Mouse (Mus musculus): ENCODE data around the gene Hist2h2aa1.

Gene Hist2h2aa1

DNA sequence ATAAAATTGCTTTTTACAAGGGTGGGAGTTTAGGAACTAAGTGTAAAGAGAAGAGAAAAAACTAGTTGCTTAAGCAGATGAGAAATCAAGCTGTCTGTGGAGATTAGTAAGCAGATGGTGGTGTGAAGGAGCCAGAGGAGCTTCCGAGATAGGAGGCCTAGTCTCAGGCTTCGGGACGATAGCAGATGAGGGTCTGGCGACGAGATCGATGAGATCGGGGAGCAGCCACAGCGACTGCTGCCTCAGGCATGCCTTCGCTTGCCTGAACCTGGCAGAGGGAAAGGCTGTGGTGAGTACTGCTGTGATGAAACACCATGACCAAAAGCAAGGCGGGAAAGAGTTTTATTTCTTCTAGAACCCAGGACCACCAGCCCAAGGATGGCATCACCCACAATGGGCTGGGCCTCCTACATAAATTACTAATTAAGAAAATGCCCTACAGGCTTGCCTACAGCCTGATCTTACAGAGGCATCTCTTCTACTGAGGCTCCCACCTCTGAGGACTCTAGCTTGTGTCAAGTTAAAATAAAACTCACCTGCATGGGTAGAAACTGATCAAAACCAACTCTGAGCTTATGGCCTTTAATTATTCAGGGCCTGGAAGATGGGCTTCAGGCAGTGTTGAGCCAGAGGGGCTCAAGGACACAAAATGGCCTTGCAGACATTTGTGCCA is 9.5 kb downstream of the Hist2h2aa1 start:
- DNase-seq (ENCODE audit: low spot score in 2 of 2): no peak

DNA sequence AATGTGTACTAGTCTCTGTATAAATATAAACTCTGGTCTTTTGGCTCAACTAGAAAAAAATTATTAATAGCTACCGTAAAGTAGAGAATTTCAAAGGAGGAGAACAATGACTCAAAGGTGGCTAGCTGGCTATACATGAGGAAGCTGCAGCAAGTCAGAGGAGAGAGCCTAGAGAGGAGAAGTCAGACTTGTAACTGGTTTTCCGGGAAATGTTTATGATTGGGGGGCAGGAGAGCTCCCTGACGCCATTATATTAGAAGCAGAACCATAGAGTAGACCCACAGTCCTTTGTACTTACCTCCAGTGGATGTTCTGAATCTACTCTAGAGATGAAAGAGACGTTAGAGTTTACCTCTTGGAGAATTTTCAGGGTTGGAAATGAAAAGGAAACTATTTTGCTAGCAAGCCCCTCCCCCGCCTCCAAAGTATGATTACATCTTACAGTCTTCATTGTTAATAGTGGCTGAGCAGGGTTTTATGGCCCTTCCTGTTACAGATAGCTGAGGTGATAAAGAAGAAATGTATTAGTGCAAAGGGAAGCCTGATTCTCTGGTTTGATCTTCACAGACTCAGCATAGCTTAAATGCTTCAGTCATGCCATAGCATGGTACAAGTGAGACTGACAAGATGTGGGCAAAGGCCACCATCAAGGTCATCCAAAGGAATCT is 10.8 kb downstream of the Hist2h2aa1 start:
- no peak for DNase-seq (ENCODE audit: low spot score in 2 of 2)

DNA sequence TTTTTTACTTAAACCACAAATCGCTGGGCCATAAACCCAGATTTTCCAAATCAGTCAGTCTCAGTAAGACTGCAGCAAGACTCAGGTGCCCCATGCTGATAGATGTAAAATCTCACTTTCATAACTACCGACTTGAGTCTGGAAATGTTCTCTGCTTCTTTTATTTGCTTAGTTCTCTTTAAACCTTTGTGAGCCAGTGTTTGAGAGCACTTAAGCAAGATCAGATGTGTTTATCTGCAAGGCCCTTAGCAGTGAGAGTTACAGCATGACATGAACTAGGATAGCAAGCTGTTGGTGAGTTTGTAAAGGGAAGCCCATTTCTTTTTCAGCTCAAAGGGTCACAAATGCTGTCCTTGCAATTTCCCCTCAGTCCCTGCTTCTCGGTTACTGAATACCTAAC is 11.9 kb downstream of the Hist2h2aa1 start:
- no peak for DNase-seq (ENCODE audit: low spot score in 2 of 2)

DNA sequence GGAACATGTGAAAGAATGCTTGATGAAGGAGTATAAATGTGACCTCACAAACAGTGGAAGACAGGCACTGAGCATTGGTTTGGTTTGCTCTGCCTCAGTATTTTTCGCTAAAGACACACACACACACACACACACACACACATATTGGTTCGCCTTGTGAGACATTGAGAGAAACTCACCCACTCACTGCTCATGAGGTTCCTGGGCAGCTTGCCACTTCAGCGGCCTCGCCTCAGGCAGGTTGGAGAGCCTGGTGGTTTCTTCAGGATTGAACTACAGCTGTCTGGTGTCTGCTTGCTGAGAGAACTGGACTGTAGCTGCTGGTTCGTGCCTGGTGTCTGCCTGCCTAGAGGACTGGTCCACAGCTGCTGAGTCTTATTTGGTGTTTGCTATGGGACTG is 14.9 kb downstream of the Hist2h2aa1 start:
- no peak for DNase-seq (ENCODE audit: low spot score in 2 of 2)

DNA sequence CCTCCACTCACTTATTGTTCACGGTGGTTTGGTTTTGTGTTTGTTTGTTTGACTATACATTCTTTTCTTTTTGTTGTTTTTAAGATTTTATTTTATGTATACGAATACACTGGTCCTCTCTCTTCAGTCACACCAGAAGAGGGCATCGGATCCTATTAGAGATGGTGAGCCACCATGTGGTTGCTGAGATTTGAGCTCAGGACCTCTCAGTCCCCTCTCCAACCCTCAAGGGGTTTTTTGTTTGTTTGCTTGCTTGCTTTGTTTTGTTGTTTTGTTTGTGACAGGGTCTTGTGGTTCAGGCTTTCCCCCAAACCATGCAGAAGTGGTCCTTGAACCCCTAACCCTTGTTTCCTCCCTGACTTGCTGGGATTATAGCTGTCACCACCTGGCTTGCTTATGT is 16.3 kb downstream of the Hist2h2aa1 start:
- no peak for DNase-seq (ENCODE audit: low spot score in 2 of 2)

DNA sequence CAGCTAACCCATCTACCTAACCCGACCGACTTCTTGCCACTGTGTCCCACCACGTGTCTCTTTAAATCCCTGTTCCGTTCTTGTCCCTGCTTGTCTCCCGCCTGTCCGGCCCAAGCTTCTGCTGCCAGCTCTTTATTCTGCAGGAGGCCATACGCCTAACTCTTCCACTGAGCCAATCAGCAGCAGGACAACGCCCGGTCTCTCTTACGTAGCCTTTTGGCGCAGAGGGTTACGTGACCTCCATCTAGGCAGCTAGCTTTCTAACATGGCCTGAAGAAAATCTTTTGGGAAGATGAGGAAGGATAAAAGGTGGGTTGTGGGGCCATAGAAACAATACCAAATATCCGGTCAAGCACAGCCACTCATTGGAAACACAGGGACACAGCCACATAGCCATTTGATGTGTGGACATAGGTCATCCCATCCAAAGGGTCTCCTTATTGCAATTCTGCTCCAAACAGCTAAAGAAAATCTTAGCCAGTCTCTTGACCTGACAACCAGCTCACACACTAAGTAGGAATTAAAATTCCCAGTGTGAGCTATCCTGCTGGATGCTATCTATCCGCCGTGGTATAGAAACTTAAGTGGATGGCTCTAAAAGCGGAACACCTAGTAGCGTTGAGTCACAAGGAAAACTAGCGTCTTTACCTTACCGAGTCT is 17.0 kb downstream of the Hist2h2aa1 start:
- peak; percentile 70 to 80 for DNase-seq (ENCODE audit: low spot score in 2 of 2)

DNA sequence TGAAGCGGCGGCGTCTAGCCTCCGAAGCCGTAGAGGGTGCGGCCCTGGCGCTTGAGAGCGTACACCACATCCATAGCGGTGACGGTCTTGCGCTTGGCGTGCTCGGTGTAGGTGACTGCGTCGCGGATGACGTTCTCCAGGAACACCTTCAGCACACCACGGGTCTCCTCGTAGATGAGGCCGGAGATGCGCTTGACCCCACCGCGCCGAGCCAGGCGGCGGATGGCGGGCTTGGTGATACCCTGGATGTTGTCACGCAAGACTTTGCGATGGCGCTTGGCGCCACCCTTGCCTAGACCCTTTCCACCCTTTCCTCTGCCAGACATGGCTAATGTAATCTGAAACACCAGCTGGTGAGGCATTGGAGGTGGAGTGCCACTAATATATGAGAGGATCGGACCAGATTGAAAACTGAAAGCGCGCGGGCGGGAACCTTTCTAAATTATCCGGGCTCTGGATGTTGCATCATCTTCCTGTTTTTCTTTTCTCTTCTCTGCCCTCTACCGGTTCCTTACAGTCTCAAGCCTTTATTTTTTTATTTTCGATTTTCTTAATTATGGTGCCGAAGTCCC is 17.8 kb downstream of the Hist2h2aa1 start, which contains the start of gene Hist2h4:
Gene Hist2h4 (minus strand): TSS at position 333 of the 572 bp plus-strand sequence.
- DNase-seq (ENCODE audit: low spot score in 2 of 2): peak; percentile 96

DNA sequence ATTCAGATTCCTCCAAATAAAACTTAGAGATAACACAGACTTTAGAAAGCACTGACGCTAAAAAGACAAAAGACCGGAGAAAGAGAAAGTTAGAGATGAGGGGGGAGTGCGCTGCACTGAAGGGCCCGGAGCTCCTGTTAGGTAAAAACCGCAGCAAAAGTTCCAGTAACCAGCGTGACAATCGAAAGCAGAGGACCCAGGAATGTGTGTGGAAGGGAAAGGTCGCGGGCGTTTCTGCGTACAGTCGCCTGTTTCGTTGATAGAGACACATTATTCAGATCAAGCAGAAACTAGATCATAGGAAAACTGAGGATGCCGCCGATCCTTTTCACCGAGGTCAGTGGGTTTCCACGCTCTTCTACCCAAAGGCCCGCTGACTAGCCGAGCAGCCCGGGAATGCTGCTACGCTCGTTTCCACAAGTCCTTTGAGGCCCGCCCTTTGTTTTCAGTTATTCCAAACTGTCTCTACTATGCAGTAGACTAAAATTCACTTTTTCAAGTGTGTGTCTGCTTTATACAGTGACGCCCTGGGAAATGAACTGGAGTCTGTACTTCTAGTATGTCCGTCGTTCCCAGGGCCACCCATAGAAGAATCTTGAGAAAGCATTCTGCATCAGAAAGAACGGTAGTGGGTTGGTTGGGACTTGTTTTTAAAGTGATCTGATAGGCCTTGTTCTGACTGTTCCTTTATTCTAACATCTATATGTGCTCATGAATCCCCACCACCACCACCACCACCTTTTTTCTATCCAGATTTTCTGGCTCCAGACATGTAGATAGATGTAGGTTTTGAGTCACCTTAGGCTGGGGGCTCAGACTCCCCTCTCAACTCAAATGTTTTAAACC is 18.5 kb downstream of the Hist2h2aa1 start:
- peak in 1 of 2 experiments; percentile 36 for DNase-seq (ENCODE audit: low spot score in 2 of 2)

DNA sequence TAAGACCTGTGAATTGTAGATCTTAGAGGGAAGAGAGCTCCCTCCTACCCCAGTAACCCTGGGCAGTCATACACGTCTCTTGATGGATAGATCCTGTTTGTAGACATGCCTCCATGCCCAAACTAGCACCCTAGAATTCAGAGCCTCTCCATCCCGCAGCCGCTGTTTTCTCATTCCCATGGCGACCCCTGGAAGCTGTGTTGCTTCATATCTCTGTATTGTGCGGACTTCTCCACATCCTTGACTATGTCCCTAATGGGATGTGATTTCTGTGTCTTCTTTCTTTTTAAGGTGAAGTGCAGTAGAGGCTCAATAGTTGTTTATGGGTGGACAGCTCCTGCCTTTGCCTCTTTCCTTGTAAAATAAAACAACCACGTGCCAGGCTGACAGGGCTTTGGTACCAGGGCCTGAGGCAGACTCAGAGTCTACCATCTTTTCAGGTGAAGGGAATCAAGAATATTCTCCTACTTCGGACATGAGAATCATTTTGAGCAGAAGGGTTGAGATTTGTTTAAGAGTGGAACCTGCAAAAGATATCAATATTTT is 19.2 kb downstream of the Hist2h2aa1 start:
- no peak for DNase-seq (ENCODE audit: low spot score in 2 of 2)

DNA sequence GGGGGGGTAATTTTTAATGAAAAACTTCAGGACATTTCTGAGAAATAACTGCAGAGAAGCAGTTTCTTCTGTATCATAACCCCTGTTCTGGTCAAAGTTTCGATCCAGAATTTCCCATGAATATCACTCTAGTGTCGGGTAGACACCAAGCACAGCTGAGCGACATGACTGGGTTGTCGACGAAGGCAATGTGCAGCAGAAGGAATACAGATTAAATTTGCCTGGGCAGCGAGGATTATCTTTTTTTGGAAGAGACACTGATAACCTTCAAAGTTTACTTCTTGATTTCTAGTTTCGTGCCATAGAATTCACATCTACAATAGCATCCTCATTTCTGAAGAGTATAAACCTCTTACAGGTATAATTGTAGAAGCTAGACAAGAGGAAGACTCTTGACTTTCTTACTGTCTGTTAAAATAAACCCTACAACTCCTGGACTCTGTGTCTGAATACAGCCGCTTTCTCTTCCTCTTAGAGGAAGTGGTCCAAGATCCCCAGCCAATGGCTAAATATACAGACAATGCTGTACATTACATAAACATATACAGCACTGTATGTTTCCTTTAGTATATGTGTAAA is 20.9 kb downstream of the Hist2h2aa1 start:
- DNase-seq (ENCODE audit: low spot score in 2 of 2): no peak

DNA sequence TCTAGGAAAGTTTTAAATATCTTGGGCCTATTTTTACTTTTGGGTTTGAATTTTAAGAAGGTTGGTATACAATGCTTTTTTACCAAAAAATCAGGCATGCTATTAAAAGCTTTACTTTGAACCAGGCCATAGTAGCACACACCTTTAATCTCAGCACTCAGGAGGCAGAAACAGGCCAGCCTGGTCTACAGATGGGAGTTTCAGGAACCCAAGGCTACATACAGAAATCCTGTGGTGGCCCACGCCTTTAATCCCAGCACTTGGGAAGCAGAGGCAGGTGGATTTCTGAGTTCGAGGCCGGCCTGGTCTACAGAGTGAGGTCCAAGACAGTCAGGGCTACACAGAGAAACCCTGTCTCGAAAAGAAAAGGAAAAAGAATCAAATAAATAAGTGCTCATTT is 22.2 kb downstream of the Hist2h2aa1 start:
- no peak for DNase-seq (ENCODE audit: low spot score in 2 of 2)

DNA sequence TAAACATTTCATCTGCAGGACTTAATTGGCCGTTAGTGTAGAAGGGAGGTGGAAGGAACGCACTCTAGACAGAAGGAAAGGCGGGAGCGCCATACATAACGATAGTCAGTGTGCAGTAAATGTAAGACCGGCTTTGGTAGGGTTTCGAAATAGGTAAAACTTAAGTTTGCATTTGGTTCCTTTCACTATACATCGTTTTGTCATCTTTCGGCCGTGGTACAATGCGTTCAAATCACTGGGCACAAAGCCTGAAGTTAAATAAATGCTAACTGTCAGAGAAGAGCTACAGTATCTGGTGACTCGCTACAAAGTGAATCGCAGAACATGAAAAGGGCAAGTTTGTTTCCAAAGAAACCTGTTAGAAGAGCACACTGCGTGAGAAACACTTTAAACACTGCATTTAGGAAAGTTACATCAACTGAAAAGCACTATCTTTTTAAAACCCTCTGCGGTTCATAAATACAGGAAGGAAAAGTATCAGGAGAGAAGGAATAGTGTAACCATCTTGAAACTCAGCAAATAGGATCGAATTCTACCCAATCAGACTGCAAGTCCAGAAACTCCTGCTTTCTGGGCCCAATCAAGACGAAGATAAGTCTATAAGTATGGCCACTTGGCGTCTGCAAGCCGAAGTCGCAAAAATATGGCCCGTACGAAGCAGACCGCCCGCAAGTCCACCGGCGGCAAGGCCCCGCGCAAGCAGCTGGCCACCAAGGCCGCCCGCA is 22.9 kb downstream of the Hist2h2aa1 start, which contains the start of gene Hist2h3b:
Gene Hist2h3b (plus strand): TSS at position 604 of the 725 bp plus-strand sequence.
- DNase-seq (ENCODE audit: low spot score in 2 of 2): peak; percentile 74

DNA sequence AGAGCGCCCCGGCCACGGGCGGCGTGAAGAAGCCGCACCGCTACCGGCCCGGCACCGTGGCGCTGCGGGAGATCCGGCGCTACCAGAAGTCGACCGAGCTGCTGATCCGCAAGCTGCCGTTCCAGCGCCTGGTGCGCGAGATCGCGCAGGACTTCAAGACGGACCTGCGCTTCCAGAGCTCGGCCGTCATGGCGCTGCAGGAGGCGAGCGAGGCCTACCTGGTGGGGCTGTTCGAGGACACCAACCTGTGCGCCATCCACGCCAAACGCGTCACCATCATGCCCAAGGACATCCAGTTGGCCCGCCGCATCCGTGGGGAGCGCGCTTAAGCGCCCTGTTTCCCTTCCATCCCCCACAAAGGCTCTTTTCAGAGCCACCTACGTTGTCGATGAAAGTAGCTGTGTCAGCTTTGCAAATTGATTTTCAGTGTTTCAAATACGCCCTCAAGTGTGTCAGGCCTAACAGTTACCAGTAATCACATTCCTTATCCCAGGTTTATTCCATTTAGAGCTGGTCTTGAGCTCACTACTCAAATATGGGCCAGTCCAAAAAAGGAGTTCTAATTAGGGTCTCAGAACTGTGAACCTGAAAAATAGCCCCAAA is 23.6 kb downstream of the Hist2h2aa1 start:
- DNase-seq (ENCODE audit: low spot score in 2 of 2): peak in 1 of 2 experiments; percentile 34

DNA sequence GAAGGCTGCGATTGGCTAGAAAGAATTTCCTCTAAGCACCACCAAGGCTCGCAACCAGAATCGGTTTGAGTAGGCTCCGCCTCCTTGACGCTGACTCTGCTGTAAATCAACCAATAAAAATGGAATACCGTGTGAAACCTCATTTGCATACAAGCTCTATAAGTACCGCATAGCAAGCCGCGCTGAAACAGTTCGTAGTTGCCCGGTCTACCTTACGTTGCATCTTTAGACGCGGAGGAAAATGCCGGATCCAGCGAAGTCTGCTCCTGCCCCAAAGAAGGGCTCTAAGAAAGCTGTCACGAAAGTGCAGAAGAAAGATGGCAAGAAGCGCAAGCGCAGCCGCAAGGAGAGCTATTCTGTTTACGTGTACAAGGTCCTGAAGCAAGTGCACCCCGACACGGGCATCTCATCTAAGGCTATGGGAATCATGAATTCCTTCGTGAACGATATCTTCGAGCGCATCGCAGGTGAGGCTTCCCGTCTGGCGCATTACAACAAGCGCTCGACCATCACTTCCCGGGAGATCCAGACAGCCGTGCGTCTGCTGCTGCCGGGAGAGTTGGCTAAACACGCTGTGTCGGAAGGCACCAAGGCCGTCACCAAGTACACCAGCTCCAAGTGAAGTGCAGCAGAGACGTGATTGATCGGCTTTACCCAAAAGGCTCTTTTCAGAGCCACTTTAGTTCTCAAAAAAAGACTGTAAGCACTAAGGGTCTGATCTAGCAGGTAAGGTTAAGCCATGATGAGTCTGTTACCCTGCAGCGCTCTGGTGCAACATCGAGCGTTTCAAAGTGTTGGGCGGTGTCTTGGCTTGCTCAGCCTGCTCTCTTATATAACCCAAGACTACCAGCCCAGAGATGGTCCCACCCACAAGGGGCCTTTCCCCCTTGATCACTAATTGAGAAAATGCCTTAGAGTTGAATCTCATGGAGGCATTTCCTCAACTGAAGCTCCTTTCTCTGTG is 24.5 kb downstream of the Hist2h2aa1 start, which contains the start of gene Hist2h2bb:
Gene Hist2h2bb (plus strand): TSS at position 242 of the 964 bp plus-strand sequence.
- peak; percentile 90 to 94 for DNase-seq (ENCODE audit: low spot score in 2 of 2)

DNA sequence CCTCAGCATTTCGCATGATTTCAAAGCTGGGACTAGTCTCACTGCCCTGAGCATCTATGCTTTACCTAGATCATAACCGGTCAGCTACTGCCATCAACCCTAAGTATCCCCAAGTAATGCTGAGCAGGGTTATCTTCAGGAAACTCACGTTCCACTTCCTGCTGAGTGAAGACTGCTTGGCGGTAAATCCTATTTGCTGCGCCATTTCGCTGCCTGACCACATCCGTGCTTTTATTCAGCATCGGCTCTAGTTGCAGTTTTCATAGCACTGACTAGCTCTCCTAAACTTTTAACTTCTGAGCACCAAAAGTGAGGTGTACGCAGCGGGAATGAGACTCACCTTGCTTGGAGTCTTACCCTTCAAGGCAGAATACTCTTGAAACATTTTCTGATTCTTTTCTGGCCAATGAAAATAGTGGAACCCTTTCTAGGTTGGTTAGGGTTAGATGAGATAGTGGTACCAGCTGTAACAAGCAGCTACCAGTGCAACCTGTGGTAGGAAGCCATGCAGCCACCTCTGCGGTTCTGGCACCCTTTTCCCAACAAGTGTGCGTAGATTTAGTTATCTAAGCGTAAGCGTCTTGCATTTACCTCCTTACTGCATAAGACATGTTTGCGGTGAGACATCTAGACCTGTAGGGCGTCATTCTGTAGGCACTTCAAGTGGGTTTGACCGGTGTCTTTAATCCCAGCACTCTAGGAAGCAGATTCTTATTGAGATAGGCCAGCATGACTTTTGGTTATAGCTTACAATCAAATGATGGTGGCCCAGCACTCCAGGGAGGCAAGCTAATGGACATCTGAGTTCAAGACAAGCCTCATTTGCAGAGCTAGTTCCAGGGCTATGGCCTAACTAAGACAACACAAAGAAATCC is 28.5 kb downstream of the Hist2h2aa1 start:
- DNase-seq (ENCODE audit: low spot score in 2 of 2): no peak

DNA sequence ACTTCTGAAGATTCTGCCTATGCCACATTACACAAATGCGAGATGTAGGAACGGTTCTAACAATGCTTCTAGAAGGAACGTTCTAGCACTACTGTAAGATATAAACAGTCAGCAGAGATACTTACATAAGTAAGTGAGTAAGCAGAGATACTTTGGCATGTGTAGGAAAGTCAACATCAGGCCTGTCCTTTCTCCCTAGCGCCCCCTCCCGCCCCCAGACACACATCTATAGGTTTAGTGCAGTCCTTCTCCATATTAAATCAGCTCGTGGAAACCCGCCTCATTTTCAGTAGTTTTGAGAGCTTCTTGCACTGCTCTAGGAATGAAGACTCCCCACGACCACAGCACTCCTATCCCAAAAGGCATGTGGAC is 32.1 kb downstream of the Hist2h2aa1 start:
- DNase-seq (ENCODE audit: low spot score in 2 of 2): peak in 1 of 2 experiments; percentile 42

All from frontal cortex, postnatal 14 days (tissue).